Mouse (Mus musculus) myocyte (in vitro differentiated cells): Measurements from ENCODE around the gene Cox14. TPM values are rescaled to one million over a fixed set of nuclear protein-coding genes. Genes with fewer than 3 reads are reported as not detected.

Experiments
- H3K27me3 ChIP-seq: one replicate; pipeline ENCODE4 v1.6.1; 2011; ENCODE audit not compliant: control insufficient read depth, insufficient read depth, insufficient read length
- H3K36me3 ChIP-seq: one replicate; pipeline ENCODE4 v1.6.1; 2011; ENCODE audit not compliant: control insufficient read depth, insufficient read depth
- H3K4me2 ChIP-seq: one replicate; pipeline ENCODE4 v1.6.1; 2011; ENCODE audit warnings: low read depth, control low read depth
- H3K4me3 ChIP-seq: one replicate; pipeline ENCODE4 v1.5.1; 2011; ENCODE audit warnings: mild to moderate bottlenecking, control low read depth, moderate library complexity
- H3K79me2 ChIP-seq: one replicate; pipeline ENCODE4 v1.6.1; 2011; ENCODE audit not compliant: control insufficient read depth, insufficient read depth
- H3ac ChIP-seq: one replicate; pipeline ENCODE4 v1.6.1; 2011; ENCODE audit not compliant: control insufficient read depth, insufficient read length
- CEBPB ChIP-seq: IDR thresholded peaks from 2 replicates; pipeline ENCODE4 v1.6.1; 2011; ENCODE audit warnings: mild to moderate bottlenecking, moderate library complexity; ENCODE audit not compliant: poor library complexity, insufficient read depth, severe bottlenecking
- E2F4 ChIP-seq: IDR thresholded peaks from one replicate; pipeline ENCODE4 v1.6.1; 2011; ENCODE audit warnings: mild to moderate bottlenecking, control low read depth, moderate library complexity; ENCODE audit not compliant: insufficient read depth
- MAX ChIP-seq: IDR thresholded peaks from one replicate; pipeline ENCODE4 v1.6.1; 2011; ENCODE audit warnings: low read depth, mild to moderate bottlenecking, control low read depth
- MYOD1 ChIP-seq, 3 experiments: IDR thresholded peaks; one replicate each; pipeline ENCODE4 v1.6.1; 2011; ENCODE audit warnings: control low read depth in 2 of 3, low read depth in 2 of 3, mild to moderate bottlenecking in 2 of 3, moderate library complexity in 1 of 3; ENCODE audit not compliant: insufficient read length in 2 of 3, control insufficient read depth in 1 of 3
- MYOG ChIP-seq, 3 experiments: IDR thresholded peaks; one replicate each; pipeline ENCODE4 v1.6.1; 2011; ENCODE audit warnings: control low read depth in 2 of 3, low read depth in 2 of 3, mild to moderate bottlenecking in 2 of 3; ENCODE audit not compliant: insufficient read length in 2 of 3, control insufficient read depth in 1 of 3, insufficient read depth in 1 of 3
- POLR2A ChIP-seq: IDR thresholded peaks from one replicate; pipeline ENCODE4 v1.6.1; 2011; ENCODE audit warnings: low read depth, mild to moderate bottlenecking, control low read depth, moderate library complexity; ENCODE audit not compliant: insufficient read length
- POLR2AphosphoS2 ChIP-seq: IDR thresholded peaks from one replicate; pipeline ENCODE4 v1.6.1; 2011; ENCODE audit warnings: low read depth, control low read depth; ENCODE audit not compliant: insufficient read length
- REST ChIP-seq: IDR thresholded peaks from one replicate; pipeline ENCODE4 v1.6.1; 2011; ENCODE audit warnings: mild to moderate bottlenecking, control low read depth, moderate library complexity; ENCODE audit not compliant: insufficient read depth, insufficient read length
- SRF ChIP-seq: IDR thresholded peaks from one replicate; pipeline ENCODE4 v1.6.1; 2011; ENCODE audit warnings: low read depth; ENCODE audit not compliant: control insufficient read depth, insufficient read length
- TCF12 ChIP-seq: IDR thresholded peaks from one replicate; pipeline ENCODE4 v1.6.1; 2011; ENCODE audit warnings: mild to moderate bottlenecking, control low read depth; ENCODE audit not compliant: poor library complexity, insufficient read depth, severe bottlenecking
- TCF3 ChIP-seq: IDR thresholded peaks from one replicate; pipeline ENCODE4 v1.6.1; 2011; ENCODE audit warnings: low read depth, control low read depth; ENCODE audit not compliant: insufficient read length
- USF1 ChIP-seq: IDR thresholded peaks from one replicate; pipeline ENCODE4 v1.6.1; 2011; ENCODE audit warnings: low read depth, mild to moderate bottlenecking, control low read depth, moderate library complexity
- polyA plus RNA-seq: library from polyadenylated mRNA; unstranded; fragments of >200 nt; fragmentation: generic; extraction: Trizol; gene quantifications from one replicate; pipeline ENCODE4 v1.2.1, GENCODE M21; 2012; ENCODE audit warnings: missing spikeins

The Cox14 gene
- polyA plus RNA-seq, 1 experiment, result 410 TPM

- Histone ChIP-seq H3ac (no peak overlapping the region), H3K36me3 (peaks cover 48% of the 10 kb centered on the region), H3K4me3 (no peak overlapping the region), H3K79me2 (peaks cover 6% of the 10 kb centered on the region), H3K4me2 (no peak overlapping the region), H3K27me3 (no peaks in the 10 kb centered on the region)
- TF ChIP-seq E2F4 (no peak), SRF (no peak), POLR2AphosphoS2 (no peak), TCF3 (no peak), CEBPB (no peak), REST (no peak), MYOD1 (IDR thresholded peaks at IDR 0.05; ENCODE audit: control insufficient read depth in 1 of 3, insufficient read length in 2 of 3, low read depth in 2 of 3) (no peak), POLR2A (no peak), MAX (no peak), USF1 (no peak), TCF12 (no peak), MYOG (IDR thresholded peaks at IDR 0.05; ENCODE audit: control insufficient read depth in 1 of 3, insufficient read depth in 1 of 3, insufficient read length in 2 of 3, low read depth in 2 of 3) (no peak)
Observed at GRCm38 (mm10) chr15:99708176-99708575, 17.2 kb upstream of the Cox14 start.

GRCm38 (mm10) chr15:99710221-99711190 lies 14.9 kb upstream of the Cox14 start:
- H3K27me3 ChIP-seq, result no peaks in the 10 kb centered on the region
- no peak overlapping the region for H3ac ChIP-seq
- H3K36me3 ChIP-seq, result peaks cover 59% of the 10 kb centered on the region
- H3K79me2 ChIP-seq, result no peaks in the 10 kb centered on the region
- TF ChIP-seq REST, result no peak
- H3K4me3 ChIP-seq, result no peak overlapping the region
- no peak overlapping the region for H3K4me2 ChIP-seq

- Histone ChIP-seq H3K4me3 (no peak overlapping the region), H3K27me3 (no peaks in the 10 kb centered on the region), H3ac (no peak overlapping the region), H3K4me2 (no peak overlapping the region), H3K79me2 (no peaks in the 10 kb centered on the region), H3K36me3 (peaks cover 54% of the 10 kb centered on the region)
- no peak for TF ChIP-seq TCF12
- no peak for TF ChIP-seq MAX
- TF ChIP-seq SRF, result no peak
- TF ChIP-seq E2F4, result no peak
- TF ChIP-seq MYOD1 (IDR thresholded peaks at IDR 0.05; ENCODE audit: control insufficient read depth in 1 of 3, insufficient read length in 2 of 3, low read depth in 2 of 3), result no peak
- no peak for TF ChIP-seq USF1
- no peak for TF ChIP-seq POLR2AphosphoS2
- TF ChIP-seq TCF3, result no peak
- no peak for TF ChIP-seq MYOG (IDR thresholded peaks at IDR 0.05; ENCODE audit: control insufficient read depth in 1 of 3, insufficient read depth in 1 of 3, insufficient read length in 2 of 3, low read depth in 2 of 3)
- TF ChIP-seq CEBPB, result no peak
- TF ChIP-seq REST, result no peak
- TF ChIP-seq POLR2A, result no peak
Observed at GRCm38 (mm10) chr15:99711491-99711890, 13.9 kb upstream of the Cox14 start.

GRCm38 (mm10) chr15:99712666-99713559 lies 12.5 kb upstream of the Cox14 start:
- H3K4me3 ChIP-seq, result no peak overlapping the region
- peaks cover 45% of the 10 kb centered on the region for H3K36me3 ChIP-seq
- no peak overlapping the region for H3K4me2 ChIP-seq
- TF ChIP-seq MYOG (IDR thresholded peaks at IDR 0.05; ENCODE audit: control insufficient read depth in 1 of 3, insufficient read depth in 1 of 3, insufficient read length in 2 of 3, low read depth in 2 of 3) (no peak), CEBPB (no peak), TCF12 (no peak), POLR2AphosphoS2 (no peak), TCF3 (no peak), MYOD1 (IDR thresholded peaks at IDR 0.05; ENCODE audit: control insufficient read depth in 1 of 3, insufficient read length in 2 of 3, low read depth in 2 of 3) (no peak), SRF (no peak), MAX (no peak), USF1 (no peak), POLR2A (no peak), E2F4 (no peak), REST (no peak)
- H3K79me2 ChIP-seq, result no peaks in the 10 kb centered on the region
- H3K27me3 ChIP-seq, result no peaks in the 10 kb centered on the region
- no peak overlapping the region for H3ac ChIP-seq
